Mouse (Mus musculus) lung, postnatal 0 days (tissue): Measurements from ENCODE around the gene Plekha5. TPM values are rescaled to one million over a fixed set of nuclear protein-coding genes. Genes with fewer than 3 reads are reported as not detected.

Source experiments
- ATAC-seq: fragments of 200-750 bp; cut with Nextera tagmentation; 2 replicates; pipeline ENCODE4 v1.8.0; 2017; ENCODE audit warnings: moderate library complexity
- DNase-seq: peaks from one replicate; pipeline ENCODE4 v3.0.0-alpha.2; 2016; ENCODE audit warnings: low spot score
- H3K27ac ChIP-seq: fragments of 300-500 bp; sonication (generic); 2 replicates; pipeline ENCODE4 v1.5.1; 2014; ENCODE audit warnings: antibody characterized with exemption, mild to moderate bottlenecking, low read length, mixed read lengths
- H3K27me3 ChIP-seq: fragments of 300-500 bp; sonication (generic); replicated peaks from 2 replicates; pipeline ENCODE4 v1.6.1; 2014; ENCODE audit warnings: low read length, mixed read lengths; ENCODE audit not compliant: insufficient read depth
- H3K36me3 ChIP-seq: fragments of 300-500 bp; sonication (generic); 2 replicates; pipeline ENCODE4 v1.6.1; 2014; ENCODE audit warnings: low read length, mixed read lengths; ENCODE audit not compliant: insufficient read depth
- H3K4me1 ChIP-seq: fragments of 300-500 bp; sonication (generic); 2 replicates; pipeline ENCODE4 v1.6.1; 2014; ENCODE audit warnings: antibody characterized with exemption, low read depth, low read length, mixed read lengths; ENCODE audit not compliant: insufficient read depth
- H3K4me2 ChIP-seq: fragments of 300-500 bp; sonication (generic); replicated peaks from 2 replicates; pipeline ENCODE4 v1.6.1; 2014; ENCODE audit warnings: low read depth, mild to moderate bottlenecking, low read length, moderate library complexity, mixed read lengths
- H3K4me3 ChIP-seq: fragments of 300-500 bp; sonication (generic); 2 replicates; pipeline ENCODE4 v1.5.1; 2014; ENCODE audit warnings: low read depth, low read length
- H3K9ac ChIP-seq: fragments of 300-500 bp; sonication (generic); replicated peaks from 2 replicates; pipeline ENCODE4 v1.6.1; 2014; ENCODE audit warnings: low read depth, mild to moderate bottlenecking
- H3K9me3 ChIP-seq: fragments of 300-500 bp; sonication (generic); 2 replicates; pipeline ENCODE4 v1.6.1; 2016; ENCODE audit warnings: low read length, mixed read lengths
- CTCF ChIP-seq: IDR thresholded peaks from 2 replicates; pipeline ENCODE4 v1.5.1; 2016; ENCODE audit warnings: antibody characterized with exemption, mild to moderate bottlenecking
- EP300 ChIP-seq: IDR thresholded peaks from 2 replicates; pipeline ENCODE4 v1.6.1; 2016; ENCODE audit warnings: antibody characterized with exemption, mild to moderate bottlenecking, control low read depth
- WGBS: fragments of 180-500 bp; shearing (Covaris S2); extraction: QIAGEN DNeasy Blood & Tissue Kit; methylation state at CpG from one replicate; pipeline ENCODE4 v1.1.7; 2014; 5-methylcytosine and 5-hydroxymethylcytosine counted together
- polyA plus RNA-seq: library from polyadenylated mRNA; unstranded; fragments of >200 nt; fragmentation: Nextera tagmentation; extraction: Ambion mirVana; gene quantifications from 2 replicates; pipeline ENCODE4 v1.2.1, GENCODE M21; 2015

Plekha5 gene
- polyA plus RNA-seq, 1 experiment from 2014 or later, result 22.1 TPM

DNA sequence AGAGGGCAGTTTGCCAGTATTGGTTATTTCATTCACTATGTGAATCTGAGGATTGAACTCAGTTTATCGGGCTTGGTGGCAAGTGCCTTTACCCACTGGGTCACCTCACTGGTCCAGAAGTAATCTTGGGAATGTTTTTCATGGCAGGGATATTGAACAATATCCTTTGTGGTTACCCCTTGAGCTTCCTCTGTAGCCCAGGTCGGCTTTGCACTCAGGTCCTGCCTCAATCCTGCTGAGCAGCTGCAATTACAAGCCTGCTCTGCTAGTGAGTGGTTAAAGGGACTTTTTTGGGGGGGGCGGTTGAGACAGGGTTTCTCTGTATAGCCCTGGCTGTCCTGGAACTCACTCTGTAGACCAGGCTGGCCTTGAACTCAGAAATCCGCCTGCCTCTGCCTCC, 212.4 kb downstream of the Plekha5 start:
- no peaks in the 10 kb centered on the region for H3K4me1 ChIP-seq
- no peaks in the 10 kb centered on the region for H3K27me3 ChIP-seq
- H3K36me3 ChIP-seq, result 0 out of 2 replicates have a peak, but pooled peaks cover 22% of the 10 kb centered on the region
- DNase-seq (no peak), ATAC-seq (no peak)
- H3K27ac ChIP-seq, result no peak overlapping the region
- no peak overlapping the region for H3K4me3 ChIP-seq
- H3K9me3 ChIP-seq, result no peaks in the 10 kb centered on the region
- H3K4me2 ChIP-seq, result no peak overlapping the region
- H3K9ac ChIP-seq, result no peak overlapping the region
- TF ChIP-seq CTCF (no peak), EP300 (no peak)
- 92% methylated on average over 4 of the region's 4 CpGs for WGBS

DNA sequence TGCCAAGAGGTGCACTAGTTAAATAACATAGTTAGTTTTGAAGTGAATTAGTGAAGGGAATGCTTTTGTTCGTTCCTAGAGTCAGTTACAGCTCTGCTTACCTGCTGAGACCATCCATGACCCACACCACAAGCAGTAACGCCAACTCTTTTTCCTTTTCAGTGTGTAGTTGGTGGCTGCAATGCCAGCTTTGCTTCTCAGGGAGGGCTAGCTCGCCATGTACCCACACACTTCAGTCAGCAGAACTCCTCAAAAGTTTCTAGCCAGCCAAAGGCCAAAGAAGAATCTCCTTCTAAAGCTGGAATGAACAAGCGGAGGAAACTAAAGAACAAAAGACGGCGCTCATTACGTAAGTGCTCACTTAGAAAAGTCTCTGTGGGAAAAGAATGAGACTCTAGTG, 218.2 kb downstream of the Plekha5 start:
- Histone ChIP-seq H3K4me1 (no peaks in the 10 kb centered on the region), H3K9me3 (no peaks in the 10 kb centered on the region), H3K9ac (no peak overlapping the region), H3K4me3 (no peak overlapping the region), H3K36me3 (0 out of 2 replicates have a peak, but pooled peaks cover 15% of the 10 kb centered on the region), H3K4me2 (no peak overlapping the region), H3K27ac (no peak overlapping the region), H3K27me3 (no peaks in the 10 kb centered on the region)
- ATAC-seq, result no peak
- no peak for TF ChIP-seq EP300
- no peak for TF ChIP-seq CTCF
- DNase-seq, result no peak
- WGBS, result 77% methylated on average over 7 of the region's 7 CpGs

- Histone ChIP-seq H3K4me1 (no peaks in the 10 kb centered on the region), H3K27ac (no peak overlapping the region), H3K9ac (no peak overlapping the region), H3K36me3 (0 out of 2 replicates have a peak, but pooled peaks cover 8% of the 10 kb centered on the region), H3K9me3 (no peaks in the 10 kb centered on the region), H3K27me3 (no peaks in the 10 kb centered on the region), H3K4me3 (no peak overlapping the region), H3K4me2 (no peak overlapping the region)
- TF ChIP-seq CTCF (no peak), EP300 (no peak)
- DNase-seq, result peak; percentile 33
- 83% methylated on average over 12 of the region's 12 CpGs for WGBS
- ATAC-seq, result no peak
Observed at GRCm38 (mm10) chr6:140642655-140643054, 218.8 kb downstream of the Plekha5 start.

GRCm38 (mm10) chr6:140645931-140646330, 222.1 kb downstream of the Plekha5 start:
- no peaks in the 10 kb centered on the region for H3K36me3 ChIP-seq

More at GRCm38 (mm10) chr6:140645931-140646330, 222.1 kb downstream of the Plekha5 start:
- H3K9me3 ChIP-seq, result no peaks in the 10 kb centered on the region
- no peak for TF ChIP-seq EP300
- peak; percentile 69 for TF ChIP-seq CTCF
- H3K4me2 ChIP-seq, result no peak overlapping the region
- no peak overlapping the region for H3K9ac ChIP-seq
- ATAC-seq (no peak), DNase-seq (peak; percentile 46)
- H3K27ac ChIP-seq, result no peak overlapping the region
- H3K27me3 ChIP-seq, result no peaks in the 10 kb centered on the region
- no peak overlapping the region for H3K4me3 ChIP-seq
- H3K4me1 ChIP-seq, result no peaks in the 10 kb centered on the region

Other genes with a start within 250 kb of the Plekha5 start
- gene Aebp2, start 198.6 kb downstream of the Plekha5 start, polyA plus RNA-seq, result 7.6 and 9.9 TPM in 2 replicates